Mouse (Mus musculus) stomach, embryonic 15.5 days (tissue): ENCODE measurements around the gene Nat10. TPM values are rescaled to one million over a fixed set of nuclear protein-coding genes. Genes with fewer than 3 reads are reported as not detected.

Source experiments
- ATAC-seq: fragments of 200-750 bp; cut with Nextera tagmentation; 2 replicates; pipeline ENCODE4 v1.8.0; 2017; ENCODE audit warnings: low read depth, moderate number of reproducible peaks, moderate TSS enrichment; ENCODE audit not compliant: insufficient read depth, low FRiP score
- H3K27ac ChIP-seq: fragments of 300-500 bp; sonication (generic); 2 replicates; pipeline ENCODE4 v1.5.1; 2015; ENCODE audit warnings: mild to moderate bottlenecking, inconsistent platforms
- H3K27me3 ChIP-seq: fragments of 300-500 bp; sonication (generic); replicated peaks from 2 replicates; pipeline ENCODE4 v1.6.1; 2015; ENCODE audit warnings: inconsistent platforms
- H3K36me3 ChIP-seq: fragments of 300-500 bp; sonication (generic); 2 replicates; pipeline ENCODE4 v1.6.1; 2015; ENCODE audit warnings: inconsistent platforms
- H3K4me1 ChIP-seq: fragments of 300-500 bp; sonication (generic); 2 replicates; pipeline ENCODE4 v1.6.1; 2015; ENCODE audit warnings: inconsistent platforms
- H3K4me2 ChIP-seq: fragments of 300-500 bp; sonication (generic); 2 replicates; pipeline ENCODE4 v1.6.1; 2015; ENCODE audit warnings: mild to moderate bottlenecking, inconsistent platforms
- H3K4me3 ChIP-seq: fragments of 300-500 bp; sonication (generic); replicated peaks from 2 replicates; pipeline ENCODE4 v1.5.1; 2015; ENCODE audit warnings: inconsistent platforms
- H3K9ac ChIP-seq: fragments of 300-500 bp; sonication (generic); 2 replicates; pipeline ENCODE4 v1.6.1; 2015; ENCODE audit warnings: inconsistent platforms
- H3K9me3 ChIP-seq: fragments of 300-500 bp; sonication (generic); 2 replicates; pipeline ENCODE4 v1.6.1; 2016; ENCODE audit warnings: inconsistent platforms
- WGBS: fragments of 180-500 bp; shearing (Covaris S2); methylation state at CpG from one replicate; pipeline ENCODE4 v1.1.7; 2015; 5-methylcytosine and 5-hydroxymethylcytosine counted together
- polyA plus RNA-seq: library from polyadenylated mRNA; unstranded; fragments of >200 nt; fragmentation: Nextera tagmentation; extraction: Ambion mirVana; gene quantifications from 2 replicates; pipeline ENCODE4 v1.2.1, GENCODE M21; 2015

The Nat10 gene
- polyA plus RNA-seq, 1 experiment from 2014 or later, result 25.0 TPM

GRCm38 (mm10) chr2:103687143-103687542 is 73.9 kb downstream of the Nat10 start:
- H3K27ac ChIP-seq, result no peak overlapping the region
- H3K9me3 ChIP-seq, result no peaks in the 10 kb centered on the region
- H3K27me3 ChIP-seq, result no peaks in the 10 kb centered on the region
- H3K4me2 ChIP-seq, result no peak overlapping the region
- H3K9ac ChIP-seq, result no peak overlapping the region
- H3K36me3 ChIP-seq, result no peaks in the 10 kb centered on the region
- H3K4me1 ChIP-seq, result 0 out of 2 replicates have a peak, but pooled peaks cover 4% of the 10 kb centered on the region
- H3K4me3 ChIP-seq, result no peak overlapping the region
- no peak for ATAC-seq

GRCm38 (mm10) chr2:103685581-103685980 is 75.5 kb downstream of the Nat10 start:
- 81% methylated on average over 4 of the region's 4 CpGs for WGBS
- H3K4me3 ChIP-seq, result no peak overlapping the region
- H3K4me1 ChIP-seq, result 0 out of 2 replicates have a peak, but pooled peaks cover 4% of the 10 kb centered on the region
- H3K4me2 ChIP-seq, result no peak overlapping the region
- H3K27me3 ChIP-seq, result no peaks in the 10 kb centered on the region
- no peaks in the 10 kb centered on the region for H3K36me3 ChIP-seq
- no peak for ATAC-seq
- H3K27ac ChIP-seq, result no peak overlapping the region
- H3K9ac ChIP-seq, result no peak overlapping the region
- H3K9me3 ChIP-seq, result no peaks in the 10 kb centered on the region

GRCm38 (mm10) chr2:103684926-103685577 is 76.0 kb downstream of the Nat10 start:
- Histone ChIP-seq H3K36me3 (no peaks in the 10 kb centered on the region), H3K4me2 (no peak overlapping the region), H3K27ac (0 out of 2 replicates have a peak overlapping the region, but pooled peaks have one; percentile 23), H3K27me3 (no peaks in the 10 kb centered on the region), H3K9ac (no peak overlapping the region), H3K4me3 (no peak overlapping the region), H3K9me3 (no peaks in the 10 kb centered on the region), H3K4me1 (0 out of 2 replicates have a peak, but pooled peaks cover under 1% of the 10 kb centered on the region)
- WGBS, result 47% methylated on average over 7 of the region's 7 CpGs
- peak; percentile 65 for ATAC-seq

- no peak overlapping the region for H3K9ac ChIP-seq
- H3K9me3 ChIP-seq, result no peaks in the 10 kb centered on the region
- no peak for ATAC-seq
- H3K4me1 ChIP-seq, result no peaks in the 10 kb centered on the region
- H3K36me3 ChIP-seq, result no peaks in the 10 kb centered on the region
- H3K27me3 ChIP-seq, result no peaks in the 10 kb centered on the region
- H3K4me2 ChIP-seq, result no peak overlapping the region
- no peak overlapping the region for H3K27ac ChIP-seq
- H3K4me3 ChIP-seq, result no peak overlapping the region
- WGBS, result 83% methylated on average over 2 of the region's 2 CpGs
Measured at GRCm38 (mm10) chr2:103684431-103684830, 76.6 kb downstream of the Nat10 start.

- H3K9me3 ChIP-seq, result no peaks in the 10 kb centered on the region
- no peak overlapping the region for H3K27ac ChIP-seq
- no peak overlapping the region for H3K9ac ChIP-seq
- H3K4me3 ChIP-seq, result no peak overlapping the region
- H3K4me2 ChIP-seq, result no peak overlapping the region
- H3K36me3 ChIP-seq, result no peaks in the 10 kb centered on the region
- WGBS, result 80% methylated on average over 9 of the region's 9 CpGs
- H3K27me3 ChIP-seq, result no peaks in the 10 kb centered on the region
- no peaks in the 10 kb centered on the region for H3K4me1 ChIP-seq
- ATAC-seq, result no peak
Measured at GRCm38 (mm10) chr2:103682927-103683442, 78.1 kb downstream of the Nat10 start.

- H3K9ac ChIP-seq, result no peak overlapping the region
- H3K9me3 ChIP-seq, result no peaks in the 10 kb centered on the region
- H3K4me1 ChIP-seq, result no peaks in the 10 kb centered on the region
- H3K36me3 ChIP-seq, result no peaks in the 10 kb centered on the region
- no peak for ATAC-seq
- WGBS, result 71% methylated on average over 9 of the region's 9 CpGs
- H3K27ac ChIP-seq, result no peak overlapping the region
- no peak overlapping the region for H3K4me3 ChIP-seq
- no peaks in the 10 kb centered on the region for H3K27me3 ChIP-seq
- H3K4me2 ChIP-seq, result no peak overlapping the region
Measured at GRCm38 (mm10) chr2:103682261-103682722, 78.8 kb downstream of the Nat10 start.

- WGBS, result 82% methylated on average over 5 of the region's 5 CpGs
- ATAC-seq, result no peak
- no peaks in the 10 kb centered on the region for H3K9me3 ChIP-seq
- no peaks in the 10 kb centered on the region for H3K36me3 ChIP-seq
- H3K4me1 ChIP-seq, result no peaks in the 10 kb centered on the region
- no peak overlapping the region for H3K4me3 ChIP-seq
- H3K9ac ChIP-seq, result no peak overlapping the region
- H3K27me3 ChIP-seq, result no peaks in the 10 kb centered on the region
- no peak overlapping the region for H3K4me2 ChIP-seq
- H3K27ac ChIP-seq, result no peak overlapping the region
Measured at GRCm38 (mm10) chr2:103681149-103681548, 79.9 kb downstream of the Nat10 start.

- Histone ChIP-seq H3K4me2 (no peak overlapping the region), H3K4me3 (no peak overlapping the region), H3K27me3 (no peaks in the 10 kb centered on the region), H3K36me3 (no peaks in the 10 kb centered on the region), H3K27ac (no peak overlapping the region), H3K9me3 (no peaks in the 10 kb centered on the region), H3K4me1 (no peaks in the 10 kb centered on the region), H3K9ac (no peak overlapping the region)
- WGBS, result 74% methylated on average over 9 of the region's 9 CpGs
- ATAC-seq, result no peak
Measured at GRCm38 (mm10) chr2:103680364-103681110, 80.5 kb downstream of the Nat10 start.

GRCm38 (mm10) chr2:103678433-103678832 is 82.6 kb downstream of the Nat10 start:
- H3K27ac ChIP-seq, result no peak overlapping the region
- no peak overlapping the region for H3K9ac ChIP-seq
- no peaks in the 10 kb centered on the region for H3K36me3 ChIP-seq
- H3K27me3 ChIP-seq, result no peaks in the 10 kb centered on the region
- no peaks in the 10 kb centered on the region for H3K4me1 ChIP-seq
- WGBS, result 90% methylated on average over 6 of the region's 6 CpGs
- H3K9me3 ChIP-seq, result no peaks in the 10 kb centered on the region
- ATAC-seq, result no peak
- no peak overlapping the region for H3K4me3 ChIP-seq
- H3K4me2 ChIP-seq, result no peak overlapping the region

GRCm38 (mm10) chr2:103677614-103678369 is 83.3 kb downstream of the Nat10 start:
- WGBS, result 81% methylated on average over 7 of the region's 7 CpGs
- ATAC-seq, result no peak
- H3K9ac ChIP-seq, result no peak overlapping the region

GRCm38 (mm10) chr2:103676808-103677207 is 84.3 kb downstream of the Nat10 start:
- Histone ChIP-seq H3K9ac (no peak overlapping the region), H3K27me3 (no peaks in the 10 kb centered on the region), H3K36me3 (no peaks in the 10 kb centered on the region), H3K4me1 (no peaks in the 10 kb centered on the region), H3K4me2 (no peak overlapping the region), H3K4me3 (no peak overlapping the region), H3K27ac (no peak overlapping the region), H3K9me3 (no peaks in the 10 kb centered on the region)
- ATAC-seq, result no peak
- 48% methylated on average over 2 of the region's 2 CpGs for WGBS

More at GRCm38 (mm10) chr2:103677614-103678369, 83.3 kb downstream of the Nat10 start:
- Histone ChIP-seq H3K4me1 (no peaks in the 10 kb centered on the region), H3K36me3 (no peaks in the 10 kb centered on the region), H3K4me2 (no peak overlapping the region), H3K27me3 (no peaks in the 10 kb centered on the region), H3K9me3 (no peaks in the 10 kb centered on the region), H3K27ac (no peak overlapping the region), H3K4me3 (no peak overlapping the region)
